Mouse (Mus musculus) liver, postnatal 0 days (tissue): ENCODE results near the gene Rnf41.

Source experiments
- CTCF ChIP-seq: sonication (generic); IDR thresholded peaks from 2 replicates; pipeline ENCODE4 v1.5.1; 2016; ENCODE audit warnings: antibody characterized with exemption, low read depth
- EP300 ChIP-seq: IDR thresholded peaks from 2 replicates; pipeline ENCODE4 v1.6.1; 2016; ENCODE audit warnings: antibody characterized with exemption, low read depth, mild to moderate bottlenecking

DNA sequence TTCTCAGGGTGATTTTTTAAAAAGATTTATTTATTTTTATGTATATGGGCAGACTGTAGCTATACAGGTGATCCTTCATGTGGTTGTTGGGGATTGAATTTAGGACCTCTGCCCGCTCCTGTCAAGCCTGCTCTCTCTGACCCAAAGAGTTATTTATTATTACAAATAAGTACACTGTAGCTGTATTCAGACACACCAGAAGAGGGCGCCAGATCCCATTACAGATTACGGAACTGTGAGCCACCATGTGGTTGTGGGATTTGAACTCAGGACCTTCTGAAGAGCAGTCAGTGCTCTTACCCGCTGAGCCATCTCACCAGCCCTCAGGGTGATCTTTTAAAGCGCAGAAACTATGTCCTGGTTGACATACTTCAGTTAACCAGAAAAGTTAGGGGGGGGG lies 39.3 kb upstream of the Rnf41 start:
- TF ChIP-seq CTCF: peak; percentile 31
- no peak for TF ChIP-seq EP300
